Comparison of ENCODE assay signal across 22 mouse cellular contexts in the genomic region with DNA sequence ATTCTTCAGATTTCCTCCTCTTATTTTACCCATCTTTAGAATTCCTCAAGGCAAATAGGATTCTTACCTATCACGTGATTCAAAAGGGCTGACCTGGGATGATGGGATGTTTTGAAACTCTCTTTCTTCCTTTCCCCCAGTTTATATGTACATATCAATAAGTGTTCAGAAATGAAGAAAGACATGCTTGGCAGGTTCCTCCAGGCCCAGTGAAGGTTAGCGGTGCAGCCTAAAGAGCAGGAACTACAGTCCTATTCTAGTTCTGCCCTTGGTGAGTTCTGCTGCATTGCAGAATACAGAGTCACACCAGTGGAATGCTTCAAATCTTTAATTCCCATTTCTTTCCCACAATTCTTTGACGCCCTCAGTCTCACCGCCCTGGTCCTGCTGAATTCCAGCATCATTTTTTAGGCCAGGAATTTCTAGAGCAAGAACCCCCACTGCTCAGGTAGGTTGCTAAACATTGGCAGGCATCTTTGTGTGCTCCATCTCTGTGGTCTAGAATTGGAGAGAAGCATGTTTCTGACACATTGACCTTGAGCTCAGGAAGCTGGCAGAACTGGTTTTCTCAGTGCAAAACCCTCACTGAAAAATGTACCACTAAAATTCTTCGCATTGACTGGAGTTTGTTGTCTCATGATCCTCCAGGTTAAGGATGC. TPM values are rescaled to one million over a fixed set of nuclear protein-coding genes. Genes with fewer than 3 reads are reported as not detected.
DNase-seq lines count a peak whose midpoint lies in the region; ATAC-seq and TF ChIP-seq lines count a peak whose summit lies in the region.
"Had no signal": no experiment of that assay in that cellular context is flagged by ENCODE, and none has a peak within 500 bp of the region (broad histone marks: within the 10 kb centered on the region; RNA-seq: fewer than 3 reads in every experiment).

No protein-coding gene starts in this region.

- H3K4me3 ChIP-seq in lung, postnatal 0 days (ENCODE audit: low read depth, low read length) = no peak overlapping the region
- H3K4me3 ChIP-seq in stomach, embryonic 16.5 days (replicated peaks; ENCODE audit: low read length) = no peak overlapping the region
- H3K4me3 ChIP-seq: forebrain, embryonic 15.5 days; heart, embryonic 10.5 days; heart, embryonic 15.5 days; limb, embryonic 13.5 days; liver, embryonic 12.5 days had no signal

- H3K9ac ChIP-seq in lung, postnatal 0 days (replicated peaks; ENCODE audit: low read depth) = no peak overlapping the region
- no peak overlapping the region for H3K9ac ChIP-seq in stomach, embryonic 16.5 days (ENCODE audit: low read length)
- H3K9ac ChIP-seq: forebrain, embryonic 15.5 days; heart, embryonic 15.5 days; limb, embryonic 13.5 days; liver, embryonic 12.5 days; liver, postnatal 0 days had no signal

- 65% methylated on average over 5 of the region's 5 CpGs for WGBS in lung, postnatal 0 days
- WGBS in stomach, embryonic 16.5 days = 68% methylated on average over 5 of the region's 5 CpGs

- DNase-seq in kidney, adult 9 months = peak; percentile 41
- no peak for DNase-seq in kidney, postnatal 25 days
- DNase-seq in lung, postnatal 0 days (ENCODE audit: low spot score) = peak; percentile 18
- no peak for DNase-seq in lung, postnatal 10 days
- peak; percentile 70 for DNase-seq in Muller cell, postnatal 12 days (ENCODE audit: inconsistent ontology term)
- DNase-seq in thymus, postnatal 0 days (ENCODE audit: low spot score) = no peak
- DNase-seq: adrenal gland, adult 8-10 months; B cell, adult 2 months; cerebellum, adult 8-10 months; cerebellum, postnatal 25 days; gastrocnemius, postnatal 25 days; liver, postnatal 0 days; midbrain, embryonic 14.5 days; thymus, postnatal 25 days had no signal

- H3K27ac ChIP-seq in lung, postnatal 0 days (ENCODE audit: low read length) = no peak overlapping the region
- H3K27ac ChIP-seq in stomach, embryonic 16.5 days (ENCODE audit: low read length) = peak overlapping the region; percentile 30; the same call in 1 of the 2 replicates
- H3K27ac ChIP-seq: forebrain, embryonic 15.5 days; heart, embryonic 15.5 days; kidney, postnatal 0 days; limb, embryonic 13.5 days; liver, embryonic 12.5 days had no signal

- no peaks in the 10 kb centered on the region for H3K36me3 ChIP-seq in lung, postnatal 0 days (ENCODE audit: insufficient read depth, low read length)
- H3K36me3 ChIP-seq in stomach, embryonic 16.5 days (ENCODE audit: control insufficient read depth, insufficient read depth, low read length) = no peaks in the 10 kb centered on the region
- H3K36me3 ChIP-seq: forebrain, embryonic 15.5 days; heart, embryonic 10.5 days; heart, embryonic 15.5 days; limb, embryonic 13.5 days; liver, embryonic 12.5 days had no signal

- TF ChIP-seq EP300 in lung, postnatal 0 days (IDR thresholded peaks at IDR 0.05) = no peak

- no peaks in the 10 kb centered on the region for H3K9me3 ChIP-seq in lung, postnatal 0 days (ENCODE audit: low read length)
- no peaks in the 10 kb centered on the region for H3K9me3 ChIP-seq in stomach, embryonic 16.5 days (replicated peaks; ENCODE audit: control insufficient read depth, low read length)
- H3K9me3 ChIP-seq: forebrain, embryonic 15.5 days; heart, embryonic 10.5 days; heart, embryonic 15.5 days; limb, embryonic 13.5 days; liver, embryonic 12.5 days had no signal

- H3K27me3 ChIP-seq in lung, postnatal 0 days (replicated peaks; ENCODE audit: insufficient read depth, low read length) = no peaks in the 10 kb centered on the region
- no peaks in the 10 kb centered on the region for H3K27me3 ChIP-seq in stomach, embryonic 16.5 days (ENCODE audit: control insufficient read depth, insufficient read depth, low read length)
- H3K27me3 ChIP-seq: forebrain, embryonic 15.5 days; heart, embryonic 15.5 days; limb, embryonic 13.5 days; liver, embryonic 12.5 days had no signal

- ATAC-seq in lung, postnatal 0 days = peak; percentile 9; the same call in 1 of the 2 replicates
- ATAC-seq in stomach, embryonic 16.5 days (ENCODE audit: insufficient read depth, low FRiP score) = no peak
- ATAC-seq: forebrain, embryonic 15.5 days; hindbrain, embryonic 16.5 days; liver, embryonic 12.5 days; liver, postnatal 0 days had no signal

- no peak overlapping the region for H3K4me2 ChIP-seq in lung, postnatal 0 days (replicated peaks; ENCODE audit: low read depth, low read length)
- no peak overlapping the region for H3K4me2 ChIP-seq in stomach, embryonic 16.5 days (ENCODE audit: low read depth, low read length)
- H3K4me2 ChIP-seq: forebrain, embryonic 15.5 days; heart, embryonic 15.5 days; limb, embryonic 13.5 days; liver, embryonic 12.5 days had no signal

- no peaks in the 10 kb centered on the region for H3K4me1 ChIP-seq in lung, postnatal 0 days (ENCODE audit: insufficient read depth, low read depth, low read length)
- H3K4me1 ChIP-seq in stomach, embryonic 16.5 days (ENCODE audit: control insufficient read depth, insufficient read depth, low read length) = no peaks in the 10 kb centered on the region
- H3K4me1 ChIP-seq: forebrain, embryonic 15.5 days; limb, embryonic 13.5 days; liver, embryonic 12.5 days had no signal

- no peak for TF ChIP-seq CTCF in lung, postnatal 0 days (IDR thresholded peaks at IDR 0.05)

RNA-seq across cellular contexts. Expression of gene Sytl2, which starts 45.9 kb away (rescaled TPM):
- polyA plus RNA-seq in lung, postnatal 0 days (2015; fragmentation: Nextera tagmentation; extraction: Ambion mirVana) = 7.4 and 8.0 TPM in 2 replicates
- polyA plus RNA-seq in stomach, embryonic 16.5 days (2015; fragmentation: Nextera tagmentation; extraction: Ambion mirVana) = 24.6 and 30.8 TPM in 2 replicates
- polyA plus RNA-seq in thymus, postnatal 0 days (2015; fragmentation: Nextera tagmentation; extraction: Ambion mirVana) = 6.1 and 6.8 TPM in 2 replicates

Comparison
In these comparisons a context has a peak if more than half of its experiments do, and no peak if none do; other contexts are left out.
1. DNase-seq: peak in kidney, adult 9 months (single experiment), lung, postnatal 0 days (single experiment) and Muller cell, postnatal 12 days (single experiment); none in kidney, postnatal 25 days (0 of 2), lung, postnatal 10 days (single experiment) and thymus, postnatal 0 days (single experiment).